Mouse (Mus musculus) heart, postnatal 0 days (tissue): ENCODE results near the gene Fuca1. TPM values are rescaled to one million over a fixed set of nuclear protein-coding genes. Genes with fewer than 3 reads are reported as not detected.

Experiments
- ATAC-seq: fragments of 200-750 bp; cut with Nextera tagmentation; 2 replicates; pipeline ENCODE4 v1.8.0; 2017; ENCODE audit warnings: low read depth, moderate number of reproducible peaks, moderate library complexity; ENCODE audit not compliant: insufficient read depth
- DNase-seq: peaks from one replicate; pipeline ENCODE4 v3.0.0-alpha.2; 2016; ENCODE audit warnings: low spot score
- H3K27ac ChIP-seq: fragments of 300-500 bp; sonication (generic); 2 replicates; pipeline ENCODE4 v1.5.1; 2014; ENCODE audit warnings: low read depth, mild to moderate bottlenecking
- H3K27me3 ChIP-seq: fragments of 300-500 bp; sonication (generic); 2 replicates; pipeline ENCODE4 v1.6.1; 2014; ENCODE audit warnings: low read length, mixed read lengths; ENCODE audit not compliant: control insufficient read depth, insufficient read depth
- H3K36me3 ChIP-seq: fragments of 300-500 bp; sonication (generic); replicated peaks from 2 replicates; pipeline ENCODE4 v1.6.1; 2014; ENCODE audit warnings: low read length, mixed read lengths; ENCODE audit not compliant: control insufficient read depth, insufficient read depth
- H3K4me1 ChIP-seq: fragments of 300-500 bp; sonication (generic); 2 replicates; pipeline ENCODE4 v1.6.1; 2014; ENCODE audit warnings: antibody characterized with exemption; ENCODE audit not compliant: control insufficient read depth, insufficient read depth
- H3K4me2 ChIP-seq: fragments of 300-500 bp; sonication (generic); 2 replicates; pipeline ENCODE4 v1.6.1; 2014; ENCODE audit warnings: low read depth, mild to moderate bottlenecking, low read length, moderate library complexity
- H3K4me3 ChIP-seq: fragments of 300-500 bp; sonication (generic); 2 replicates; pipeline ENCODE4 v1.5.1; 2014; ENCODE audit warnings: low read depth, low read length
- H3K9ac ChIP-seq: fragments of 300-500 bp; sonication (generic); replicated peaks from 2 replicates; pipeline ENCODE4 v1.6.1; 2014; ENCODE audit warnings: low read depth, low read length, mixed read lengths
- H3K9me3 ChIP-seq: fragments of 300-500 bp; sonication (generic); replicated peaks from 2 replicates; pipeline ENCODE4 v1.6.1; 2016; ENCODE audit warnings: low read length; ENCODE audit not compliant: control insufficient read depth
- CTCF ChIP-seq: IDR thresholded peaks from 2 replicates; pipeline ENCODE4 v1.5.1; 2016; ENCODE audit warnings: antibody characterized with exemption, control low read depth, low read depth
- EP300 ChIP-seq: IDR thresholded peaks from 2 replicates; pipeline ENCODE4 v1.6.1; 2016; ENCODE audit warnings: antibody characterized with exemption, low read depth
- WGBS: fragments of 180-500 bp; shearing (Covaris S2); extraction: QIAGEN DNeasy Blood & Tissue Kit; methylation state at CpG from one replicate; pipeline ENCODE4 v1.1.7; 2014; 5-methylcytosine and 5-hydroxymethylcytosine counted together
- polyA plus RNA-seq: library from polyadenylated mRNA; unstranded; fragments of >200 nt; fragmentation: Nextera tagmentation; extraction: Ambion mirVana; gene quantifications from 2 replicates; pipeline ENCODE4 v1.2.1, GENCODE M21; 2015
- total RNA-seq: library from RNA; depleted of rRNA; stranded (reverse); fragments of >200 nt; gene quantifications from 2 replicates; pipeline ENCODE4 v1.2.3, GENCODE M21; 2014; ENCODE audit warnings: low replicate concordance

Gene Fuca1
- total and polyA plus RNA-seq, 2 experiments from 2014 or later: 30.3 to 48.4 TPM

DNA sequence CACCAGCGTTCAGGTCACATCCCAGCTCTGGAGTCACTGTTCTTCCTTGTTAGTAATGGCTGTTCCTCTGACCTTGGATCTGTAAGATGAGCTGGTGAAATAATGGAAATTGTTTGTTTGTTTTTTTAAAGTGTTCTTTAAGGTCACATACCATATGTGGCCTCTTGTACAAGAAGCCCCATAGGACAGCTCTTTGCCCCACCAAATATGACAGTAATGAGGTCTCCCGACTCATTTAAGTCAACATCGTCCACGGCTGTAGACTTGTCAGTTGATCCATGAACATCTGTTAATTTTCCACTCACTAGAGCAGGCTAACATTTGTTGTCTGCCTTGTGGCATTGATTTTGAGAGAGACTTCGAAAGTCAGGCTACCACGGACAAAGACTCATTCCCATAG is 41.5 kb upstream of the Fuca1 start:
- 82% methylated on average over 6 of the region's 6 CpGs for WGBS
- H3K9ac ChIP-seq: no peak overlapping the region
- H3K4me2 ChIP-seq: no peak overlapping the region
- no peak overlapping the region for H3K27ac ChIP-seq
- ATAC-seq (no peak), DNase-seq (no peak)
- no peaks in the 10 kb centered on the region for H3K27me3 ChIP-seq
- TF ChIP-seq CTCF: no peak
- no peak for TF ChIP-seq EP300
- no peaks in the 10 kb centered on the region for H3K9me3 ChIP-seq
- H3K36me3 ChIP-seq: no peaks in the 10 kb centered on the region
- no peak overlapping the region for H3K4me3 ChIP-seq
- H3K4me1 ChIP-seq: peaks cover 35% of the 10 kb centered on the region

DNA sequence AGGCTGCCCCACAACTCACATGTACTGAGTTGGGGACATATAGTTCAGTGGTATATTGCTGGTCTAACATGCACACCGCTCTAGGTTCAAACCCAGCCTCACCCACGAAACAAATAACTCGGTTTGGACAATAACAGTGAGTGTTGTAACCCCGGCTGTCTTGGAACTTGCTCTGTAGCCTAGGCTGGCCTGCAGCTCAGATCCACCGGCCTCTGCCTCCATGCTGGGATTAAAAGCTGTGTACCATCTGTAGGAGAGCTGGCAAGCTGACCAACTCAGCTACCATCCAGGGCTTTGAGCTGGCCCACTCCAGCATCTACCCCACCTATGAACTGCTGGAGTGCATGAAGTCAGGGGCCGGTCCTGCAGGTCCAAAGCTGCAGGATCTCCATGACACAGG is 40.5 kb upstream of the Fuca1 start:
- no peak overlapping the region for H3K4me3 ChIP-seq
- H3K9me3 ChIP-seq: no peaks in the 10 kb centered on the region
- TF ChIP-seq EP300 (no peak), CTCF (no peak)
- ATAC-seq (no peak), DNase-seq (no peak)
- H3K9ac ChIP-seq: no peak overlapping the region
- H3K27ac ChIP-seq: no peak overlapping the region
- no peaks in the 10 kb centered on the region for H3K27me3 ChIP-seq
- no peaks in the 10 kb centered on the region for H3K36me3 ChIP-seq
- 94% methylated on average over 6 of the region's 6 CpGs for WGBS
- H3K4me1 ChIP-seq: peaks cover 26% of the 10 kb centered on the region
- no peak overlapping the region for H3K4me2 ChIP-seq

DNA sequence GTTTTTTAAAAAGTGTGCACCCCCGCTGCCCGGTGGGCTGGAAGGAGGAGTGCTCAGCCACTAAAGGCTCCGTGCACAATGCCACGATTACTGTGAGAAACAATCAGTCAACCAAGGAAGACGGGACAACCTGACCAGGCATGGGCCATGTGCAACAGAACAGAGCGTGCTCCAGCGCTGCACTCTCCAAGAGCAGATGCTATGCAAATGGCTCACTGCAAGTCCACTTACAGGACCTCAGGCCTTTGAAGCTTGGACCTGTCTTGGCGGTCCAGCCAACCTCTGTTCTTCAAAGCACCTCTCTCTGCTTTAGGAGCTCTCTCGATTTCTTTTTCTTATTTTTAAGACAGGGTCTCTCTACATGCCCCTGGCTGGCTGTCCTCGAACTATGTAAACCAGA is 40.0 kb upstream of the Fuca1 start:
- Histone ChIP-seq H3K36me3 (no peaks in the 10 kb centered on the region), H3K9me3 (no peaks in the 10 kb centered on the region), H3K4me1 (peaks cover 21% of the 10 kb centered on the region), H3K27ac (no peak overlapping the region), H3K27me3 (no peaks in the 10 kb centered on the region), H3K9ac (no peak overlapping the region), H3K4me3 (no peak overlapping the region), H3K4me2 (no peak overlapping the region)
- ATAC-seq (no peak), DNase-seq (no peak)
- no peak for TF ChIP-seq EP300
- TF ChIP-seq CTCF: no peak
- WGBS: 81% methylated on average over 10 of the region's 10 CpGs

GRCm38 (mm10) chr4:135882023-135882422 is 38.5 kb upstream of the Fuca1 start:
- Histone ChIP-seq H3K9me3 (no peaks in the 10 kb centered on the region), H3K9ac (no peak overlapping the region), H3K4me3 (no peak overlapping the region), H3K36me3 (no peaks in the 10 kb centered on the region), H3K27me3 (no peaks in the 10 kb centered on the region), H3K4me1 (peaks cover 9% of the 10 kb centered on the region), H3K4me2 (no peak overlapping the region), H3K27ac (no peak overlapping the region)
- WGBS: 76% methylated on average over 6 of the region's 6 CpGs
- TF ChIP-seq EP300: no peak
- TF ChIP-seq CTCF: no peak
- no peak for DNase-seq
- ATAC-seq: no peak

GRCm38 (mm10) chr4:135883401-135883851 is 37.1 kb upstream of the Fuca1 start:
- Histone ChIP-seq H3K27me3 (no peaks in the 10 kb centered on the region), H3K9me3 (no peaks in the 10 kb centered on the region), H3K36me3 (no peaks in the 10 kb centered on the region), H3K4me1 (peaks cover 7% of the 10 kb centered on the region), H3K9ac (no peak overlapping the region), H3K27ac (peak overlapping the region; percentile 51), H3K4me2 (no peak overlapping the region), H3K4me3 (no peak overlapping the region)
- TF ChIP-seq EP300 (no peak), CTCF (no peak)
- no peak for ATAC-seq
- DNase-seq: no peak
- WGBS: 35% methylated on average over 10 of the region's 10 CpGs

- Histone ChIP-seq H3K4me2 (no peak overlapping the region), H3K27ac (peak overlapping the region; percentile 8), H3K9ac (no peak overlapping the region; the same call in 1 of the 2 replicates), H3K4me1 (peaks cover 7% of the 10 kb centered on the region), H3K9me3 (no peaks in the 10 kb centered on the region), H3K36me3 (no peaks in the 10 kb centered on the region), H3K4me3 (no peak overlapping the region), H3K27me3 (no peaks in the 10 kb centered on the region)
- TF ChIP-seq CTCF: no peak
- TF ChIP-seq EP300: no peak
- 67% methylated on average over 7 of the region's 7 CpGs for WGBS
- ATAC-seq: no peak
- no peak for DNase-seq
Measured at GRCm38 (mm10) chr4:135883881-135884516, 36.5 kb upstream of the Fuca1 start.
